Mouse (Mus musculus): ENCODE data around the gene Lmod1.

Gene Lmod1

GRCm38 (mm10) chr1:135324571-135324970 lies at the start of gene Lmod1:
Lmod1 (plus strand) TSS chr1:135324807.
- no peak for DNase-seq (ENCODE audit: low read depth)

GRCm38 (mm10) chr1:135280646-135281045 lies 44.0 kb upstream of the Lmod1 start:
- no peak for DNase-seq (ENCODE audit: low read depth)

- no peak for DNase-seq (ENCODE audit: low read depth)
These were observed 42.8 kb upstream of the Lmod1 start for GRCm38 (mm10) chr1:135281841-135282240.

GRCm38 (mm10) chr1:135282536-135283286 lies 41.9 kb upstream of the Lmod1 start:
- DNase-seq (ENCODE audit: low read depth), result peak; percentile 85

DNA sequence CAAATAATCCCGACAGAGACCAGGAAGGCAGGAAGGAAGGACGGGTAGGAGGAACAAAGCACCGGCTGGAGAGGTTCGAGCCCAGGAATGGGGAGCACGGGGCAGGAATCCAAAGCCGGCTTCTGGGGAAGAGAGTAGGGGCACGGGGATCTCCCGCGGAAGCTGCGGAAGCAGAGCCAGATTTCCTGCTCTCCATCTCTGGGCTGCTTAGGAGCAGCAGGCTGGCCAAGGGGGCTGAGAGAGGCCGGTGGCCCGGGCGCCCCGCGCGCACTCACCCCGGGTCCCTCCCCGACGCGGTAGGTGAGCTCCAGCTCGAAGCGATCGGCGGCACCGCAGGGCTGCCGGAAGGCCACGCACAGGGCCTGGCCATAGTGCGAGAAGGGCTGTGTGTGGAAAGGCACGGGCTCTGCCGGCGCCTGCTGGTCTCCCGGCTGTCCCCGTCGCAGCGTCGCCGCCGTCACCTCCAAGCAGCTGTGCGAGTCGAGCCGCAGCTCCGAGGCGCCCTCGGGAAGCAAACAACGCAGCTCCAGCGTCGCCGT lies 41.3 kb upstream of the Lmod1 start:
- DNase-seq (ENCODE audit: low read depth), result peak; percentile 44

DNA sequence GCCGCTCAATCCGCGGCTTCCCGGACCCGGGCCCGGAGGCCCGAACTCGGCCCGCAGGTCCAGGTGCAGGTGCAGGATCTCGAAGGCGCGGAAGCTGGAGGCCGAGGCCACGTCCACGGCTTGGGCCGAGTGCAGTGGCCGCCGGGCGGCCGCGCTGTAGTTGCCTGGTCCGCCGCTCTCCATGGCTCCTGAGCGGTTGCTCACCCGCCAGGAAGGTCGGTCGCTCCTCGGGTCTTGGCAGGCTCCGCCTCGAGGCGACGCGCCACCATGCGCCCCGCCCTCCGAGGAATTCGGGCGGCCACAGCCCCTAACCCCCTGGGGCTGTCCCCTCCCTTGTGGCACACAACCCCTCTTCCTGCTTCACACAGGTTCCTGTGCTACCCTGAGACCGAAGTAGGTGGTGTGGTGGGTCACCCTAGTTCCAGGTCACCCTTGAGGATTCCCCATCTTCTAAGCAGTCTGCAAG lies 40.7 kb upstream of the Lmod1 start, which contains the start of gene Rnpep:
Gene Rnpep, minus strand, starts transcription at position 259 of the 466 bp plus-strand sequence.
- DNase-seq (ENCODE audit: low read depth), result peak; percentile 70

- DNase-seq (ENCODE audit: low read depth), result no peak
These were observed 38.3 kb upstream of the Lmod1 start for GRCm38 (mm10) chr1:135286311-135286710.

DNA sequence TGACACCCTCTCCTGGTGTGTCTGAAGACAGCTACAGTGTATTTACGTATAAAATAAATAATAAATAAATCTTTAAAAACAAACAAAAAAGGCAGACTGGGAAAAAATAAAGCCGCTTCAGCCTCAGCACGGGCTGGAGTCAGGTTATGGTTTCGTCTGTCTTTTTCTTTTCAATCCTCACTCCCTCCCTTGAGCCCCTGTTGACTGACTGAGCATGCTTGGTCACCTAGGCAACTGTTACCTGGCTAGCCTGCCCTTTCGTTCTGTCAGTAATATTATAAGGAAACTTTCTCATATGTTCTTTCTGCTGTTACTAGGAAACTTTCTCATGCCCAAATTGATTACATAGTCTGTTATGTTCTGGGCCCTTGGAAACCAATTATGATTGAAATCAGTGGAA lies 33.7 kb upstream of the Lmod1 start:
- no peak for DNase-seq (ENCODE audit: low read depth)

DNA sequence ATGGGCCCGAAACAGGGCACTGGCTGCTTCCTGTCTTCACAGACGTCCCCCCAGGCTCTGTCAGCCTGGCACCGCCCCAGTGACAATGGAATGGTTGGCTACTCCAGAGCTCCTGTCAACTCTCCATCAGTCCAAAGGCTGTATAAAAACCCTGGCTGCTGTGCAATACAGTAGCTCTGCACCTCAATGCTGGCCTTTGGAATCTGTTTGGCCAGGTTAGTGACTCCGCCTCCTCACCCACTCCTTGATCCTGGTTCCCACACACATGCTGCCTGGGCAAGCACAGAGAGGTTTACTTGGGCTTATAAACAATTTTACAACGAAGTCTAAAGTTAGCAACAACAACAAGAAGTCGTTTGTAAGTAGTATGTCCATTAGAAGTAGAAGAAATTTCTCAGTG lies 13.3 kb upstream of the Lmod1 start:
- DNase-seq (ENCODE audit: low read depth), result no peak

DNA sequence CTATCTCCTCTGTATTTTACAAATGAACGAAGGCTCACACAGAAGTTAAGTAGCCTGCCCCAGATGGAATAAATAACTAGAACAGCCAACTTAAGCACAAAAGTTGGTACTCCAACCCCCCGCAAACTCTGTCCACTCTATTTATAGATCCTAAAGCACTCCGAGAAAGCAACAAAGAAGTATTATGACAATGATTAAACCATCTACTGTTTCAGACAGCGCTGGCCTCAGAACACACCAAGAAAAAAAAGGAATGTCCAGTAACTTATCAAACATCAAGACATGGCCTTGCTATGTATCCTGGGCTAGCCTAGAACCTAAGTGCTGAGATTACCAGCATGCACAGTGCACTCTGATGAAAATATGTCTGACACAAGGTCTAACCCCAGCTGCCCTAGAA lies 12.4 kb upstream of the Lmod1 start:
- DNase-seq (ENCODE audit: low read depth), result no peak

GRCm38 (mm10) chr1:135313284-135314031 lies 11.1 kb upstream of the Lmod1 start, which contains the start of gene Timm17a:
Timm17a (minus strand) TSS chr1:135313778.
- DNase-seq (ENCODE audit: low read depth), result peak; percentile 94

DNA sequence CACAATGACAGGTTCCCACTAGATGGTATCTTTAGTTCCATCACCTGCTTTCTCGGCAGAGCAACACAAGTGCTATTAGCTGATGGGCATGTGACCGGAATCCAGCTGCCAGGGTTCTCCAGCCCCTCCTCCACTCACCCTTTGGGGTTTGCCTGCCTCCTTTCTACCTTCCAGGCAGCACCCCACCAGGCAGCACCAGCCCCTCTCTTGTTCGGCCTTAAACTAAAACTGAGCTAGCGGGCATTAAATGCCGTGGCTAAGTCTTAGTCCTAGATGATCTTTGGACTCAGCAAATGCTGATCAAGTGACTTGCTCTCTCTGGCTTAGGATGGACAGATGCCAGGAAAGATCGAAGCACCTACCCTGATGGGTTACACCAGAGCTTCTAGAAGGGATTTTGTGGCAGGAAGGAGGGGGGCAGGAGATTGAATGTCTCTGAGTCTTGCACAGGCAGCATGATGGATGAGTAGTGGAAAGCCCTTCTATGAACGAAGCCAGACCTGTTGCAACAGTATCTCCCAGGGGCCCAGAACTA lies 1.2 kb upstream of the Lmod1 start:
- no peak for DNase-seq (ENCODE audit: low read depth)

DNA sequence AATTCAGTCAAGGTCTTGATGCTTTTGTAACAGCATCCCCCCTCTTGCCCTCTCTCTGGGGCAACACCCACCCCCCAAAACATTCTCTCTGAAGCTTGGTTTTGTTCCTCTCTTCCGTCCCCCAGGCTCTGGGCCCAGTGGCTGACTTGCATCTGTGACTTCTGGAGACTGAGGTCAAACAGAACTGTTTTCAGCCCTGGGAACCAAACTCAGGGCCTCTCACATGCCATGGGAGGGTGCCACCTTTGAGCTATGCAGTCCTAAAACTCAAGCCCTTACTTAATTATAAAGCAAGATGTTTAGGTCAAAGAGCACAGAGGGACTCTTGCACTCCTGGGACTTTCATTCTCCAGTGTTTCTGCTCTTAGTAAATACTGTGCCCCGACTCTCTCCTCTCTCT lies 1.3 kb downstream of the Lmod1 start:
- DNase-seq (ENCODE audit: low read depth), result no peak

- DNase-seq (ENCODE audit: low read depth), result no peak
These were observed 3.8 kb downstream of the Lmod1 start for GRCm38 (mm10) chr1:135328368-135328767.

DNA sequence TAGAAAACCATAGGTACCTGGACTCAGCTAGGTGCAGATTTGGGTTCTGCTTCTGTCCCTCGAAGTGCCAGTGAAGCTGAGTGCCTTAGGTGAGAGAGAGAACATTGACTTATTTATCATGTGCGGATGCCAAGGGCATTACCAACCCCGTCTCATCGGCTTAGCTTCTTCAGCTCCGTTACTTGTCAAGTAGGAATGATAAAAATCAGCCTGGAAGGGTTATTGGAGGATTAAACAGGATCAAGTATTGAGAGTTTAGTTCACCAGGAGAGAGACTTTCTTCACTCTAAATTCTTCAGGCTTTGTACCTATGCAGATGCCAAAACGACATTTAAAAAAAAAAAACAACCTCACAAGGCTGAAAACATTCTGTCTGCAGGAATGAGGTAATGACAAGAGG lies 6.0 kb downstream of the Lmod1 start:
- no peak for DNase-seq (ENCODE audit: low read depth)

GRCm38 (mm10) chr1:135341947-135342346 lies 17.3 kb downstream of the Lmod1 start:
- no peak for DNase-seq (ENCODE audit: low read depth)

DNA sequence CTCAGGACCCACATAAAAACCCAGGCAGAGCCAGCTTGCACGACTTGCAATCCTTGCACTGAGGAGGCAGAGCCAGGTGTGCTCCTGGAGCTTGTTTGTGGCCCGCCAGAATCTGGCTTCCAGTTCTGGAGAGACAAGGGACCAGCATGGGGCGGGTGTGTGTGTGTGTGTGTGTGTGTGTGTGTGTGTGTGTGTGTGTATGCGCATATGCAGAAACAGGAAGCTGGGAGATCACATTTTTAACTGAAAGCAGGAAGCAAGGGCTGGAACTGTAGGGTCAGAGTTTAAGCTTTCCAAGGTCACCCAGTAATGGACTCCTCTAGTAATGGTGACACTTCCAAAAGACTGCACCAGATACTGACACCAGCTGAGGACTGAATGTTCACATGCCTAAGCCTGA lies 19.4 kb downstream of the Lmod1 start:
- DNase-seq (ENCODE audit: low read depth), result peak; percentile 60

- DNase-seq (ENCODE audit: low read depth), result no peak
These were observed 22.3 kb downstream of the Lmod1 start for GRCm38 (mm10) chr1:135346891-135347290.

GRCm38 (mm10) chr1:135347498-135348169 lies 23.0 kb downstream of the Lmod1 start:
- DNase-seq (ENCODE audit: low read depth), result no peak

DNA sequence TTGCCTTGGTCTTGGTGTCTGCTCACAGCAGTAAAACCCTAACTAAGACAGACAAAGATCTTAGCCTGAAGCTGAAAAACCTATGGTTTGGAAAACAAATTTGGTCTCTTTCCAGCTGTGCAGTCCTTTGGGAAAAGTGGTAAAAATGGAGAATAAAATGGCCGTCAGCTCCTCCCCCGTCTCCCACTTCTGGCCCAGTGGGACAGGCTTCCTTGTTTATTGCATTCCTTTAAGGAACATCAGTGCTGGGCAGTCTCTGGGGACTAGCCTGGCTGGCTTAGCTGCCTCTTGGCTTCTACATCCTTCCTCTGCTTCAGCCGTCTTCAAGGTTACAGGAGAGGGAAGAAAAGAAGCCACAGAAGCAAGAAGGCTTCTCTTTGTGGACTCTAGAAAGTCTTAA lies 27.3 kb downstream of the Lmod1 start:
- no peak for DNase-seq (ENCODE audit: low read depth)

DNA sequence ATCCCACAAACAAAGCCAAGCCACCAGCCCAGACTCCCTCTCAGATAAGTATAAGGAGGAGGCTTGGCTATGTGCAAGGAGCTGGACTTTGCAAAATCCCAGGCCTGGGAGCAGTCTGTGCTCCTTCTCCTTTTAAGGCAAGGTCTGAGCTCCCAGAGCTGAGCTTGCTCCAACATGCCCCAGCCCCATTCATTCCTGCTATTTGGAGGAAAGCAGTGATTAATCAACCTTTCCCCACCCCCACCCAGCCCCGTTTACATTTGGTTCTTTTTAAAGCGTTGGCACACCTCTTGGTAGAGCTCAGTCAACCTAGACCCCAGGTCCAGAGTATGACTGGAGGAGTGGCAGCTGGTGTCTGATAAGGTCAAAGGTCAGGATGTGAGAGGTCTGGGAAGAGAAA lies 34.5 kb downstream of the Lmod1 start:
- no peak for DNase-seq (ENCODE audit: low read depth)

GRCm38 (mm10) chr1:135361491-135361890 lies 36.9 kb downstream of the Lmod1 start:
- no peak for DNase-seq (ENCODE audit: low read depth)

All from 416B (cell line).